Mouse (Mus musculus) left cerebral cortex, adult 18-20 months (tissue): ENCODE data around the gene Gm49342. TPM values are rescaled to one million over a fixed set of nuclear protein-coding genes. Genes with fewer than 3 reads are reported as not detected.
"Not testable (repeated sequence)": the region's sequence is repeated elsewhere in the genome, so short reads cannot be mapped to it uniquely, and the experiment has no call there.

ENCODE experiments used
- DNase-seq, 2 experiments: peaks; one replicate each; pipeline ENCODE4 v3.0.0; 2021 to 2022; ENCODE audit warnings: low spot score in 2 of 2, mixed read lengths in 1 of 2
- total RNA-seq, 2 experiments: library from RNA; stranded (reverse); gene quantifications; 2 replicates each; pipeline ENCODE4 v1.2.3; 2021

Gene Gm49342
- total RNA-seq, 2 experiments from 2014 or later: 5.3 to 10.1 TPM

DNA sequence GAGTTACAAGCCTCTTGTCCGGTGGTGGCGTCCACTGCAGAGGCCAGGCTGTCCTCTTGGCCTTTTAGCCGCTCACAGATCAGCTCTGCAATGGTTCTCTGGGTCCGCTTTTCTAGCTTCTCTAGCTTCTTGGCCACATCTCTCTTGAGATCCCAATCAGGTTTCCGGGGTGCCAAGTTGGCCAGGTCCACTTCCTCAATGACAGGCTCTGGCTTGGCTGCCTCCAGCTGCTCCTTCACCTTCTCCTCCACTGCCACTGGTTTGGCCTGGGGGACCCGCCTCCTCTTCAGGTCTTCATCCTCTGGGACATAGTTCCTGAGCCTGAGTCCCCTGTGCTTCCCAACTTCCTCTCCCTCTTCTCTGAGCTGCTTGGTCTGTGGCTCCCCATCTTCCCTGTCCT is 34.1 kb downstream of the Gm49342 start:
- not testable (repeated sequence) for DNase-seq

DNA sequence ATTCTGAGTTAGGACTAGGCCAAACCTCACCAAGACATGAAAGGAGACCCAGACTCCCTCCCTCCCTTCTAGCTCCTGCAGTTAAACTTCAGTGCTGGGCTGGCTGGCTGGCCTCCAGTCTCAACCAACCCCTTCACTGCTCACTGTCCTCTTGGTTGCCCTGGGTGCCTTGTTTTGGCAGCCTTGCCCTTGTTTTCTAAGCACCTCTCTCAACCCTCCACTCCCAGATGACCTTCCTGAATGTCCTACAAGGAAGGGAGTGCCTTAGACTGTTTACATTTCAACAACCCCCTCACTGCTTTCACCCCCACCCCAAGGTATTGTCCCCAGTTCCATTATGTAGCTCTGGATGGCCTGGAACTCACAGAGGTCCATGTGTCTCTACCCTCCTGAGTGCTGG is 35.3 kb downstream of the Gm49342 start:
- DNase-seq: no peak

DNA sequence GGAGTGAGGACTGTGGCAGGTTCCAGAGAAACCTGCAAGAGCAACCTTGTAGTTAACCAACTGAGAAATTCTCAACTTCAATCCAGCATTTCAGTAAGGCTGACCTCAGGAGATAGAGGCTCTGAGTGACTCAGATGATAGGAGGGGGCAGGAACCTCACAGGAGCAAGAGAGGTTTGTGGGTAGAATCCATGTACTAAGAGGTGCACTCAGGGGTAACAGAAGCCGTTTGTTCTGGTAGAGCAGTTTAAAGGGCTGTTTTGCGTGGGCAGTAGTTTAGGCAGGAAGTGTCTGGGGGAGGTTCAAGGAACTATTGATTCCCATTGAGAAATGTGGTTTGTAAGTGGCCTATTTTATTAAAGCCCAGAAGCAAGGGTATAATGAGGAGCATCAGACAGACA is 36.9 kb downstream of the Gm49342 start:
- DNase-seq: no peak

DNA sequence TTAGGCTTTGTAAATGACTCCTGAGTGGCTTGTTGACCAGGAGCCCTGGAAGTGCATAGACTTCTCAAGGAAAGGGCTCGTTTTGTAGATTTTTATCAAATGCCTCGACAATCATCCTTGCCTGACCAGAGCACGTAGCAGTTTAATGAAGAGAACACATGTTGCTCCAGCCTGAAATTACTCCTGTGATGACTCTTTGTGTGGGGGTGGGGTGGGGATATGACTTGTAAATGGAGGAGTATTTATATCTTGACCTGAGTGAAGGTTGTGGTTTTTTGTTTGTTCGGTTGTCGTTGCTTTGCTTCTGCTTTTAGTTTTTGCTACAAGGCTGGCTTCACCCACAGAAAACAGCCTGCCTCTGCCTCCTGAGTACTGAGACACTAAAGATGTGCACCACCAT is 37.5 kb downstream of the Gm49342 start:
- DNase-seq: no peak

DNA sequence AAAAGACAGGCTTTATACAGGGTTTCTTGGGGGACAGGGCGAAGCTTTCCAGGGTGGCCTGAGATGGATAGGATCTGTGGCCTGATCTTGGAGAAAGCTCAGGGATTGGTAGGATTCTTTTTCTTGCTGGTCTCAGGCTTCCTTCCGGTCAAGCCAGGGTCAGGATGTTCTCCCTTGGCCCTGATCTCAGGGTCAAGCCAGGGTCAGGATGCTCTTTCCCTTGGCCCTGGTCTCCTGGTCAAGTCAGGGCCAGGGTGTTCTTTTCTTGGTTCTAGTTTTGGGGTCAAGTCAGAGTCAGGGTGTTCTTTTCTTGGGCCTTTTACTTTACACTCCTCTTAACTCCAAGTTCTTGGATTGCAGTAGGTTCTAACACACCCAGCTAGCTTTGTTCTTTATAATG is 43.4 kb downstream of the Gm49342 start:
- no peak for DNase-seq

DNA sequence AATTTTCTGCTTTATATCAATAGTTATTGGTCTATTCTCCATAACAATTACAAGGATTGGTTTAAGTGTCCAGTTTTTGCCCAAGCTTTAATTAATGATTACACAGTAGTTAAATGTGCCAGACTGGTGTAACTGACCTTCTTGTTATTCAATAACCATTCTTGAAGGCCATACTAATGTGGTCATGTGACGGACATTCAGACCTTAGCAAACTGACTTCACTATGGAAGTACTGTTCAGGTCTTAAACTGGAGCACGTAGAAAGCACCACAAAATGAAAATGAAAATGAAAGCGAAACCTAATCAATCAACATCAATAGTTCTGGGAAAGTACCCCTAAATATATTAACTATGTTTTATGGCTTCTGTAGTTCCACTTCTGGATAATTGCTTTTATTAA is 46.7 kb downstream of the Gm49342 start:
- no peak for DNase-seq

DNA sequence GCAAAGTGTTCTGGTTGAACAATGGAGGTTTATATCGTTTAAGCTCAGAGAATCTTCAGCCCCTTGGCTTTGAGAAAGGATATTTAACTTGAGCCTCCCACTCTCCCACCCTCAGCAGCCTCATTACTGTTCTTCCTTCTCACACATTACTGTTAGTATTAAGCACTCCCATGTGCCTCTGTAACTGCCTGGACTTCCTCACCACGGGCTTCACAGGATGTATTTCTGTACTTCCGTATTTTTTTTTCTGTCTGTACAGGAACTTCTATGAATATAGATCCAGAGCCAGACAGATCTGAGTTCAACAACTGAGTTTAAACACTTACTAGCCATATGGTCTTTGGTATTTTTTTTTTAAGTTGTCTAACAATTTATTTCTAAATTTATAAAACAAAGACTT is 52.8 kb downstream of the Gm49342 start:
- no peak for DNase-seq

DNA sequence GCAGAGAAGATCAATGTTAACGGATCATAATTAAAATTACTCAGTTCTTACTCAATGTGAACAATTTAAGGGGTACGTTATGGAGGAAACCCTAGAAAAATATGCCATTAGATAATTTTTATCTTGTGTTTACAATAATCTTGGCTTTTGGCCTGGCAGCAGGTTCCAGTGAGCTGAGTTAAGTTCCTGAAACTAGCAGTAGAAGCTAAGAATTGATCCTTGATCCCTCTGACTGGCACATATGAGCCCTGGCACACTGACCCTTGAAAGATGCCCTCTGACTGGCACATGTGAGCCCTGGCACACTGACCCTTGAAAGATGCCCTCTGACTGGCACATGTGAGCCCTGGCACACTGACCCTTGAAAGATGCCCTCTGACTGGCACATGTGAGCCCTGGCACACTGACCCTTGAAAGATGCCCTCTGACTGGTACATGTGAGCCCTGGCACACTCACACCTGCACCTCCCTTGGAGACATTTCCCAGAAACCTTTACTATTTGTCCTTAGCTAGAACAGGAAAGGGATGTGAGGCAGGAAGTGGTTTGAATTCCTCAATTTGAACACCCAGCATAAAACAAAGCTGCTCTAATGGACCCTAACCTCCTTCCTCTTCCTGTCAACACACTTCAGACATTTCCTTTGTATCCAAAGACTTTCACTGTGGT is 53.8 kb downstream of the Gm49342 start:
- no peak for DNase-seq

DNA sequence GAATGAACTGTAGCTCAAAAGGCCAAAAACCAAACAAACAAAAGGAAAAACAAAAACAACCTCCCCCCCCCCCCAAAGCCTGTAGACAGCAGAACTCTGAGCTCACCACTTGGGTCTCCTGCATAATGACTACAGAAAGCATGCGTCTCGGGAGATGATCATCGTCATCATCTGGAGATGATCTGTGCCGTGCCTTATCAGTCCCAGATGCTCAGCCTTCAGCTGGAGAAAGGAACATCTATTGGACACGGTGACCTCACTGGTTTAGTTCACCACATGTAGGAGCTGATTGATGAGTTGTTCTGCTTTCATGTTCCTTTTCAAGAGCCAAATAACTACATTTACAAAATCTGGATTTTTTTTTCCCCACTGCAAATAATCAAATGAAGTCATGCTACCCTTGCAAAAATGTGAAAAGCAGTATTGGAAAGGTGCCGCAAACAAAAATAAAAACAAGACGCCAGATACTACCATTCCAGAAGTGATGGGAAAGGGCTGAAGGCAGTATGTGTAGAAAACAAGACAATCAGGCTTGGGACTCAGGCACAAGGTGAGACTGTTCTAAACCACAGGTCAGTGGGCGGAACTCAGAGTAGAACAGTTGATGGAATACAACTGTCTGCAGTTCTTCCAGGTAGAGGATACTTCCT is 63.0 kb downstream of the Gm49342 start, which contains the start of gene Rnase10:
Gene Rnase10 (plus strand): TSS at position 600 of the 650 bp plus-strand sequence.
- DNase-seq: no peak

DNA sequence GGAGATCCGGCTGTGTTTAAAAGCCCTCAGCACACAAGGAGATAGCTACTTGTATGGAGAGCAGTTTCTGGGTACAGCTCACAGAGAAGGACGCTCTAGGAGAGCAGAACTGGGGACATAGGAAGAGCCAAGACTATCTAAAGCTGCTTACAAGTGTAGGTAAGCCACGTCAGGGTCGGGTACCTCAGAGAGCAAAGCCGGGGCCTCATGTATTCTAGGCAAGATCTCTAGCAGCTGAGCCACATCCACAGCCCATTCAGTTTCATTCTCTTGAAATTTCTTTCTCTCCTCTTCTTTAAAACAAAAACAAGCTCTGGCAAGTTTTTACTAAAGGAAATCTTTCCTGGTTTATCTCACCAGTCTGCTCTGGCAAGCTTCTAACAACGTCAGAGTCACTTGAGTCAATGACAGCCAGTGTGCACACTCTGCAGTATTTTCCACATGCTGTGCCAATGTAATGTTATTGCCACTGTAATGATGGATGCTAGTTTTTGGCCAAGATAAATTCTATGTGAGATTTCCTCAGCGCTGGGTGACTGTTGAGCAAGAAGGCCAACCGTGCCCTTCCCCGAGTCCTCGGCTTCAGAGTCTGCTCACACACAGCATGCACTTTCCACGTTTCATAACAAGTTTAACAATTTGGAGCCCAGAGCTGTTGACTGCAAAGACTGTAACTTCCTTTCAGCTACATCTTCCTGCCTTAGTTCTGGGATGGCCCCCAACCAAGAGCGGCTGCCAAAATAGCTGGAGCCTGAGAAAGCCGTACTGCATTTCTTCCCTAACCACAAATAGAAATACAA is 63.8 kb downstream of the Gm49342 start:
- peak; percentile 16 to 22 for DNase-seq

DNA sequence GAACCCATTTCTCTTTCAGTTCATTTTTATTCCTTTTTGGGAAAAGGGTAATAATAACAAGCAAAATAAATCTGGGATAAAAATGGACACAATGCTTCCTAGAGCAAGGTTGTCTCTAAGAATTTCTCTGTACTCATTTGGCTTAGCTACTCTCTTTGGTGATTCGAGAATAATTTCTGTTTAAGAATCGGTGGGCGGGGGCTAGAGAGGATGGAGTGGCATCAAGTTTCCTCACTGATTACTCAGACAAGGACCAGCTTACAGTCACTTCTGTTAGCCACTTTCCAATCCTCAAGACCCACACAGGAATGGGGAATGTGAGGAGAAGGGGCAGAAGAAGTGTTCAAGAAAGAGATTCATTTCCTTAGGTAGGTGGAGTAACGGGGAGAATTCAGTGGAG is 64.5 kb downstream of the Gm49342 start:
- no peak for DNase-seq

DNA sequence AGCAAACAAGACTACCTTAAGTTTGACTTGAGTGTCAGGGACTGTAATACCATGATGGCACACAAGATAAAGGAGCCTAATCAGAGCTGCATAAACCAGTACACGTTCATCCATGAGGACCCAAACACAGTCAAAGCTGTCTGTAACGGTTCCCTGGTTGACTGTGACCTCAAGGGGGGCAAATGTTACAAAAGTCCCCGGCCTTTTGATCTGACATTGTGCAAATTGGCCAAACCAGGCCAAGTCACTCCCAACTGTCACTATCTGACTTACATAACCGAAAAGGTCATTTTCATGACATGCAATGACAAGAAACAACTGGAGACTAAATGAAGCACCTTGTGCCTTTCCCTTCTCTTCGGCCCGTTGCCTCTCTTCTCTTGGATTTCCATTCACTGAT is 65.3 kb downstream of the Gm49342 start:
- DNase-seq: no peak

Other genes starting within 250 kb of the Gm49342 start
- gene Olfr748, start 237.1 kb upstream of the Gm49342 start, total RNA-seq: not detected
- gene Olfr749, start 199.4 kb upstream of the Gm49342 start, total RNA-seq: not detected
- gene Ttc5, start 159.0 kb upstream of the Gm49342 start, total RNA-seq: 10 to 100 TPM; 53.4 to 55.6 TPM
- gene Ccnb1ip1, start 136.8 kb upstream of the Gm49342 start, total RNA-seq: not detected
- gene Parp2, start 136.7 kb upstream of the Gm49342 start, total RNA-seq: 10 to 100 TPM; 27.0 to 27.8 TPM
- 1 to 10 TPM; 2.6 to 4.6 TPM for gene Tep1, start 74.0 kb upstream of the Gm49342 start, total RNA-seq
- gene Klhl33, start 47.0 kb upstream of the Gm49342 start, total RNA-seq: 1 to 10 TPM; 5.6 to 6.5 TPM
- 10 to 100 TPM; 30.9 to 35.2 TPM for gene Osgep, start 19.6 kb upstream of the Gm49342 start, total RNA-seq
- gene Apex1, start 19.5 kb upstream of the Gm49342 start, total RNA-seq: 10 to 100 TPM; 57.7 to 61.6 TPM
- 100 to 1,000 TPM in 1 of 2 experiments, 10 to 100 TPM in 1; 92.3 to 102 TPM for gene Pip4p1, start 13.7 kb upstream of the Gm49342 start, total RNA-seq
- 10 to 100 TPM; 13.7 to 16.4 TPM for gene Pnp, start 13.4 kb upstream of the Gm49342 start, total RNA-seq
- gene Pnp2, start 11.5 kb downstream of the Gm49342 start, total RNA-seq: 1 to 10 TPM in 1 of 2 experiments, under 1 TPM in 1; 0.46 to 1.1 TPM
- gene Rnase10, start 63.2 kb downstream of the Gm49342 start, total RNA-seq: under 1 TPM in 1 of 2 experiments, not detected in 1; 0.30 TPM
- gene Rnase9, start 97.4 kb downstream of the Gm49342 start, total RNA-seq: not detected
- gene Rnase11, start 105.6 kb downstream of the Gm49342 start, total RNA-seq: not detected
- gene Rnase12, start 113.1 kb downstream of the Gm49342 start, total RNA-seq: not detected
- gene Olfr750, start 129.9 kb downstream of the Gm49342 start, total RNA-seq: not detected
- 10 to 100 TPM; 16.5 to 18.1 TPM for gene Rnase4, start 146.6 kb downstream of the Gm49342 start, total RNA-seq
- gene Ang, start 146.6 kb downstream of the Gm49342 start, total RNA-seq: 1 to 10 TPM; 4.0 to 4.3 TPM
- gene Eddm3b, start 169.9 kb downstream of the Gm49342 start, total RNA-seq: not detected
- not detected for gene Rnase6, start 179.4 kb downstream of the Gm49342 start, total RNA-seq
- 1 to 10 TPM in 1 of 2 experiments, under 1 TPM in 1; 0.63 to 1.1 TPM for gene Rnase1, start 202.3 kb downstream of the Gm49342 start, total RNA-seq
- gene Rnase2b, start 217.7 kb downstream of the Gm49342 start, total RNA-seq: not detected